Mouse (Mus musculus): ENCODE results near the gene Filip1l.

GRCm38 (mm10) chr16:57506133-57506532 is 153.2 kb downstream of the Filip1l start:
- TF ChIP-seq POLR2A (IDR thresholded peaks at IDR 0.05; ENCODE audit: low read depth, low read length), result no peak
- no peak for TF ChIP-seq CTCF (IDR thresholded peaks at IDR 0.05; ENCODE audit: extremely low read depth, insufficient read length, insufficient replicate concordance, low read depth, low read length)
